Mouse (Mus musculus): ENCODE measurements around the gene Mrps22. TPM values are rescaled to one million over a fixed set of nuclear protein-coding genes. Genes with fewer than 3 reads are reported as not detected.
A peak's percentile ranks its signal among the peaks of the same experiment; 100 is the strongest.

Mrps22 gene
- 48.2 and 51.0 TPM in 2 replicates for polyA plus RNA-seq (2014; fragmentation: Nextera tagmentation; extraction: Ambion mirVana)

GRCm38 (mm10) chr9:98601156-98601836 is at the start of gene Mrps22:
TSS of gene Mrps22 (minus strand) at chr9:98601660.
- no peak within 1 kb of the TSS for H3K27ac ChIP-seq (ENCODE audit: low read length)
- no peaks in the 10 kb centered on the region for H3K27me3 ChIP-seq (ENCODE audit: control insufficient read depth, insufficient read depth, low read length)
- 0 out of 2 replicates have a peak, but pooled peaks cover 3% of the 10 kb centered on the region for H3K9me3 ChIP-seq (ENCODE audit: control insufficient read depth, low read depth, low read length)
- H3K36me3 ChIP-seq (ENCODE audit: control insufficient read depth, insufficient read depth, low read length), result peaks cover 13% of the 10 kb centered on the region
- peak within 1 kb of the TSS; percentile 62 for H3K9ac ChIP-seq (replicated peaks; ENCODE audit: low read depth, low read length)
- peak within 1 kb of the TSS; percentile 77 for H3K4me3 ChIP-seq (ENCODE audit: low read depth, low read length)
- under 1% methylated on average over 44 of the region's 44 CpGs for WGBS
- peak; percentile 97 for ATAC-seq (ENCODE audit: insufficient number of reproducible peaks, insufficient read depth, low FRiP score, low read depth)
- peak within 1 kb of the TSS; percentile 83 for H3K4me2 ChIP-seq (replicated peaks; ENCODE audit: low read depth, low read length)
- peaks cover 5% of the 10 kb centered on the region; the same call in 1 of the 2 replicates for H3K4me1 ChIP-seq (ENCODE audit: control insufficient read depth, insufficient read depth, low read length)

GRCm38 (mm10) chr9:98650547-98650946 is 49.1 kb upstream of the Mrps22 start:
- Histone ChIP-seq H3K4me3 (ENCODE audit: low read depth, low read length) (no peak overlapping the region), H3K4me2 (replicated peaks; ENCODE audit: low read depth, low read length) (no peak overlapping the region), H3K9me3 (ENCODE audit: control insufficient read depth, low read depth, low read length) (no peaks in the 10 kb centered on the region), H3K36me3 (ENCODE audit: control insufficient read depth, insufficient read depth, low read length) (no peaks in the 10 kb centered on the region), H3K27ac (ENCODE audit: low read length) (no peak overlapping the region), H3K27me3 (ENCODE audit: control insufficient read depth, insufficient read depth, low read length) (no peaks in the 10 kb centered on the region), H3K9ac (replicated peaks; ENCODE audit: low read depth, low read length) (no peak overlapping the region), H3K4me1 (ENCODE audit: control insufficient read depth, insufficient read depth, low read length) (peaks cover 3% of the 10 kb centered on the region; the same call in 1 of the 2 replicates)
- ATAC-seq (ENCODE audit: insufficient number of reproducible peaks, insufficient read depth, low FRiP score, low read depth), result no peak
- 76% methylated on average over 8 of the region's 8 CpGs for WGBS

- Histone ChIP-seq H3K9me3 (ENCODE audit: control insufficient read depth, low read depth, low read length) (no peaks in the 10 kb centered on the region), H3K9ac (replicated peaks; ENCODE audit: low read depth, low read length) (no peak overlapping the region), H3K36me3 (ENCODE audit: control insufficient read depth, insufficient read depth, low read length) (no peaks in the 10 kb centered on the region), H3K27me3 (ENCODE audit: control insufficient read depth, insufficient read depth, low read length) (no peaks in the 10 kb centered on the region), H3K4me1 (ENCODE audit: control insufficient read depth, insufficient read depth, low read length) (peaks cover 3% of the 10 kb centered on the region; the same call in 1 of the 2 replicates), H3K4me3 (ENCODE audit: low read depth, low read length) (no peak overlapping the region), H3K4me2 (replicated peaks; ENCODE audit: low read depth, low read length) (no peak overlapping the region), H3K27ac (ENCODE audit: low read length) (no peak overlapping the region)
- 0 out of 2 replicates have a peak, but pooled peaks have one; percentile 53 for ATAC-seq (ENCODE audit: insufficient number of reproducible peaks, insufficient read depth, low FRiP score, low read depth)
- 46% methylated on average over 12 of the region's 12 CpGs for whole genome bisulfite sequencing
Measured at GRCm38 (mm10) chr9:98647418-98647817, 46.0 kb upstream of the Mrps22 start.

- Histone ChIP-seq H3K27me3 (ENCODE audit: control insufficient read depth, insufficient read depth, low read length) (no peaks in the 10 kb centered on the region), H3K4me2 (replicated peaks; ENCODE audit: low read depth, low read length) (no peak overlapping the region)
- WGBS, result 21% methylated on average over 4 of the region's 4 CpGs
Measured at GRCm38 (mm10) chr9:98645750-98646149, 44.3 kb upstream of the Mrps22 start.

GRCm38 (mm10) chr9:98642126-98642525 is 40.7 kb upstream of the Mrps22 start:
- H3K4me1 ChIP-seq (ENCODE audit: control insufficient read depth, insufficient read depth, low read length), result peaks cover 3% of the 10 kb centered on the region; the same call in 1 of the 2 replicates
- H3K4me2 ChIP-seq (replicated peaks; ENCODE audit: low read depth, low read length), result no peak overlapping the region
- WGBS, result 79% methylated on average over 6 of the region's 6 CpGs
- no peak for ATAC-seq (ENCODE audit: insufficient number of reproducible peaks, insufficient read depth, low FRiP score, low read depth)
- no peaks in the 10 kb centered on the region for H3K36me3 ChIP-seq (ENCODE audit: control insufficient read depth, insufficient read depth, low read length)
- H3K4me3 ChIP-seq (ENCODE audit: low read depth, low read length), result no peak overlapping the region
- H3K9me3 ChIP-seq (ENCODE audit: control insufficient read depth, low read depth, low read length), result no peaks in the 10 kb centered on the region
- no peak overlapping the region for H3K27ac ChIP-seq (ENCODE audit: low read length)
- no peak overlapping the region for H3K9ac ChIP-seq (replicated peaks; ENCODE audit: low read depth, low read length)
- H3K27me3 ChIP-seq (ENCODE audit: control insufficient read depth, insufficient read depth, low read length), result no peaks in the 10 kb centered on the region

More at GRCm38 (mm10) chr9:98645750-98646149, 44.3 kb upstream of the Mrps22 start:
- Histone ChIP-seq H3K4me1 (ENCODE audit: control insufficient read depth, insufficient read depth, low read length) (peaks cover 3% of the 10 kb centered on the region; the same call in 1 of the 2 replicates), H3K9ac (replicated peaks; ENCODE audit: low read depth, low read length) (no peak overlapping the region), H3K36me3 (ENCODE audit: control insufficient read depth, insufficient read depth, low read length) (no peaks in the 10 kb centered on the region), H3K9me3 (ENCODE audit: control insufficient read depth, low read depth, low read length) (no peaks in the 10 kb centered on the region), H3K27ac (ENCODE audit: low read length) (no peak overlapping the region), H3K4me3 (ENCODE audit: low read depth, low read length) (no peak overlapping the region)
- ATAC-seq (ENCODE audit: insufficient number of reproducible peaks, insufficient read depth, low FRiP score, low read depth), result peak; percentile 69; the same call in 1 of the 2 replicates

GRCm38 (mm10) chr9:98633287-98634162 is 32.1 kb upstream of the Mrps22 start:
- no peak overlapping the region for H3K4me2 ChIP-seq (replicated peaks; ENCODE audit: low read depth, low read length)
- WGBS, result 63% methylated on average over 13 of the region's 13 CpGs
- no peak overlapping the region for H3K27ac ChIP-seq (ENCODE audit: low read length)
- H3K36me3 ChIP-seq (ENCODE audit: control insufficient read depth, insufficient read depth, low read length), result no peaks in the 10 kb centered on the region
- no peaks in the 10 kb centered on the region for H3K4me1 ChIP-seq (ENCODE audit: control insufficient read depth, insufficient read depth, low read length)
- no peaks in the 10 kb centered on the region for H3K9me3 ChIP-seq (ENCODE audit: control insufficient read depth, low read depth, low read length)
- no peaks in the 10 kb centered on the region for H3K27me3 ChIP-seq (ENCODE audit: control insufficient read depth, insufficient read depth, low read length)
- no peak overlapping the region for H3K4me3 ChIP-seq (ENCODE audit: low read depth, low read length)
- ATAC-seq (ENCODE audit: insufficient number of reproducible peaks, insufficient read depth, low FRiP score, low read depth), result no peak
- H3K9ac ChIP-seq (replicated peaks; ENCODE audit: low read depth, low read length), result no peak overlapping the region

- Histone ChIP-seq H3K9me3 (ENCODE audit: control insufficient read depth, low read depth, low read length) (no peaks in the 10 kb centered on the region), H3K4me2 (replicated peaks; ENCODE audit: low read depth, low read length) (no peak overlapping the region), H3K36me3 (ENCODE audit: control insufficient read depth, insufficient read depth, low read length) (no peaks in the 10 kb centered on the region), H3K4me1 (ENCODE audit: control insufficient read depth, insufficient read depth, low read length) (no peaks in the 10 kb centered on the region), H3K27ac (ENCODE audit: low read length) (no peak overlapping the region), H3K27me3 (ENCODE audit: control insufficient read depth, insufficient read depth, low read length) (no peaks in the 10 kb centered on the region), H3K9ac (replicated peaks; ENCODE audit: low read depth, low read length) (no peak overlapping the region), H3K4me3 (ENCODE audit: low read depth, low read length) (no peak overlapping the region)
- WGBS, result 38% methylated on average over 3 of the region's 3 CpGs
- ATAC-seq (ENCODE audit: insufficient number of reproducible peaks, insufficient read depth, low FRiP score, low read depth), result no peak
Measured at GRCm38 (mm10) chr9:98628480-98628879, 27.0 kb upstream of the Mrps22 start.

GRCm38 (mm10) chr9:98604896-98605295 is 3.4 kb upstream of the Mrps22 start:
- peaks cover 5% of the 10 kb centered on the region; the same call in 1 of the 2 replicates for H3K4me1 ChIP-seq (ENCODE audit: control insufficient read depth, insufficient read depth, low read length)
- no peak for ATAC-seq (ENCODE audit: insufficient number of reproducible peaks, insufficient read depth, low FRiP score, low read depth)
- WGBS, result 61% methylated on average over 4 of the region's 4 CpGs
- no peaks in the 10 kb centered on the region for H3K27me3 ChIP-seq (ENCODE audit: control insufficient read depth, insufficient read depth, low read length)
- no peak overlapping the region for H3K27ac ChIP-seq (ENCODE audit: low read length)
- H3K9ac ChIP-seq (replicated peaks; ENCODE audit: low read depth, low read length), result no peak overlapping the region
- H3K4me3 ChIP-seq (ENCODE audit: low read depth, low read length), result no peak overlapping the region
- 0 out of 2 replicates have a peak, but pooled peaks cover 3% of the 10 kb centered on the region for H3K9me3 ChIP-seq (ENCODE audit: control insufficient read depth, low read depth, low read length)
- H3K36me3 ChIP-seq (ENCODE audit: control insufficient read depth, insufficient read depth, low read length), result no peaks in the 10 kb centered on the region
- no peak overlapping the region for H3K4me2 ChIP-seq (replicated peaks; ENCODE audit: low read depth, low read length)
